Mouse (Mus musculus) heart, embryonic 13.5 days (tissue): ENCODE measurements around the gene Gm21970. TPM values are rescaled to one million over a fixed set of nuclear protein-coding genes. Genes with fewer than 3 reads are reported as not detected.

ENCODE experiments used
- ATAC-seq: fragments of 200-750 bp; cut with Nextera tagmentation; 2 replicates; pipeline ENCODE4 v1.8.0; 2017; ENCODE audit warnings: moderate TSS enrichment; ENCODE audit not compliant: insufficient number of reproducible peaks, low FRiP score, low TSS enrichment; ENCODE audit errors: extremely low read depth
- H3K27ac ChIP-seq: fragments of 300-500 bp; sonication (generic); replicated peaks from 2 replicates; pipeline ENCODE4 v1.5.1; 2015; ENCODE audit warnings: moderate library complexity, mild to moderate bottlenecking, inconsistent platforms
- H3K27me3 ChIP-seq: fragments of 300-500 bp; sonication (generic); replicated peaks from 2 replicates; pipeline ENCODE4 v1.6.1; 2015; ENCODE audit warnings: mild to moderate bottlenecking, inconsistent platforms
- H3K36me3 ChIP-seq: fragments of 300-500 bp; sonication (generic); 2 replicates; pipeline ENCODE4 v1.6.1; 2015; ENCODE audit warnings: mild to moderate bottlenecking, inconsistent platforms
- H3K4me1 ChIP-seq: fragments of 300-500 bp; sonication (generic); 2 replicates; pipeline ENCODE4 v1.6.1; 2015; ENCODE audit warnings: inconsistent platforms
- H3K4me2 ChIP-seq: fragments of 300-500 bp; sonication (generic); 2 replicates; pipeline ENCODE4 v1.6.1; 2015; ENCODE audit warnings: inconsistent platforms, mild to moderate bottlenecking, moderate library complexity
- H3K4me3 ChIP-seq: fragments of 300-500 bp; sonication (generic); 2 replicates; pipeline ENCODE4 v1.5.1; 2015; ENCODE audit warnings: moderate library complexity, mild to moderate bottlenecking, inconsistent platforms
- H3K9ac ChIP-seq: fragments of 300-500 bp; sonication (generic); 2 replicates; pipeline ENCODE4 v1.6.1; 2015; ENCODE audit warnings: inconsistent platforms, mild to moderate bottlenecking, moderate library complexity
- H3K9me3 ChIP-seq: fragments of 300-500 bp; sonication (generic); 2 replicates; pipeline ENCODE4 v1.6.1; 2016; ENCODE audit warnings: inconsistent platforms
- WGBS: fragments of 180-500 bp; shearing (Covaris S2); methylation state at CpG from one replicate; pipeline ENCODE4 v1.1.7; 2015; ENCODE audit warnings: mixed read lengths; 5-methylcytosine and 5-hydroxymethylcytosine counted together
- polyA plus RNA-seq: library from polyadenylated mRNA; unstranded; fragments of >200 nt; fragmentation: Nextera tagmentation; extraction: Ambion mirVana; gene quantifications from 2 replicates; pipeline ENCODE4 v1.2.1, GENCODE M21; 2015

Gene Gm21970
- polyA plus RNA-seq, 1 experiment from 2014 or later: not detected

DNA sequence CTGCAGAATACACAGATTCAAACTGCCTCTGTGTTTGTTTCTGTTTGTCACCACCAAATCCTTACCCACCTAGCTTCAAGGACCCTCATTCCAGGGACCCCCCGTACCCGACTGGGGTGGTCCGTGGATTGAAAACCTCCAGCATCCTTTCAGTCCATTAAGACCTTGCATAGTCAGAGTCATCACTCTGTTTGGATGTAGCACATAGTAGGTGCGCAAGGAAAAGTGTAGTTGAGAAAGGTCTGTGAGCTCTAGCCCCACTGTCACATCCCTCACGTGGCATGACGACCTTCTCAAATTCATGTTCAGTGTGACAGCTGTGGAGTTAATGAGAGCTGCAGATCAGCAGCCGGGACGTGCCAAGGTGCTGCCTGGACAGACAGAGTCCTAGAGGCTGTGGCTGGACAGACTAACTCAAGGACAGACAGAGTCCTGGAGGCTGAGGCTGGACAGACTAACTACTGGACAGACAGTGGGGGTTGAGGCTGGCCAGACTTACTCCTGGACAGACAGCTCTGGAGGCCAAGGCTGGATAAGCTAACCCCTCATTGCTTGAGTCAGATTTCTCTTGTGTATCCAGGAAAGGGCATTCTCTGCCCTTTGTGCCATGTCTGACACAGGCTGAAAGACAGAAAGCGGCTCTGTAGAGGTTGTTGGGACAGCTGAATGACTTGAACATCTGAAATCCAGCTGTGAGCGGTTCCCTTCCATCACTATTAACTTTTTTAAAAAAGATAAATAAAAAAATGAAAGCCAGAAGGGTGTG is 34.6 kb upstream of the Gm21970 start:
- Histone ChIP-seq H3K9me3 (no peaks in the 10 kb centered on the region), H3K27ac (no peak overlapping the region), H3K4me3 (no peak overlapping the region), H3K4me1 (peaks cover 15% of the 10 kb centered on the region), H3K9ac (no peak overlapping the region), H3K4me2 (no peak overlapping the region), H3K27me3 (peaks cover 31% of the 10 kb centered on the region), H3K36me3 (no peaks in the 10 kb centered on the region)
- WGBS: 75% methylated on average over 10 of the region's 10 CpGs
- no peak for ATAC-seq

DNA sequence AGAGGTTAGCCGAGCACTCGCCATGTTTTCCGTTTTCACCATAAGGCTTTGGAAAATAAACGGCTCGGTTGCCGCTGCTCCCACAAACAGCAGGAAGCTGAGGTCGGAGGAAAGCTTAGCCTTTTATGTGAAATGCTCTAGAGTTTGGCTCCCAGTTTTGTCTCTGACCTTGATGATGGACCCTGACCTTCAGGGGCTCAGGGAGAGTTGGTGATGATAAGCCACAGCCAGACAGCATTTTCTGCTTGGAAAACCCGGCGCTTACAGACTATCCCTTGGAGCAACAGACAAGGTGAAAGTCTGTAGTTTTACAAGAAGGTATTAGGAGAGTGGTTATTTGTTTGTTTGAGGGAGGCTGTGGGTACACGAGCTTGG is 34.0 kb upstream of the Gm21970 start:
- Histone ChIP-seq H3K27ac (no peak overlapping the region), H3K4me1 (peaks cover 21% of the 10 kb centered on the region), H3K4me2 (no peak overlapping the region), H3K27me3 (peaks cover 27% of the 10 kb centered on the region), H3K36me3 (no peaks in the 10 kb centered on the region), H3K9ac (peak overlapping the region; percentile 37; the same call in 1 of the 2 replicates), H3K9me3 (no peaks in the 10 kb centered on the region), H3K4me3 (no peak overlapping the region)
- 39% methylated on average over 10 of the region's 10 CpGs for WGBS
- ATAC-seq: no peak

DNA sequence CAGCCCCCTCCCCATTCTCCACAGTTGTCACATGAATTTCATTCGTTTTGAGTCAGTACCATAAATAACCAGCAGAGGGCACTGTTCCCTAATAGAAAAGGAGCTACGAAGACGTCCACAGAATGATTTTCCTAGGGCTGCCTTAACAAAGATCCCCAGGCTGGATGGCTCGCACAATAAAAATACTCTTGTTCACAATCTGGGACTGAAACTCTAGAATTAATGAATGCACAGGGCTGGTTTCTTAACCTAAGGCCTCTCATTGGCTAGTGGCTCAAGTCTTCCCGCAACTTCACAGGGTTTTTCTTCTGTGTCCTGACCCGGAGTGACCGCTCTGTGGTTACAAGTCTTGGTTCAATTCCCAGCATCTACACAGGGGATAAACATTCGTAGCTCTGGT is 33.0 kb upstream of the Gm21970 start:
- no peak overlapping the region for H3K9ac ChIP-seq
- H3K27ac ChIP-seq: no peak overlapping the region
- no peak overlapping the region for H3K4me2 ChIP-seq
- H3K4me1 ChIP-seq: peaks cover 27% of the 10 kb centered on the region
- peaks cover 17% of the 10 kb centered on the region for H3K27me3 ChIP-seq
- 39% methylated on average over 8 of the region's 8 CpGs for WGBS
- H3K9me3 ChIP-seq: no peaks in the 10 kb centered on the region
- no peak overlapping the region for H3K4me3 ChIP-seq
- no peak for ATAC-seq
- H3K36me3 ChIP-seq: no peaks in the 10 kb centered on the region

DNA sequence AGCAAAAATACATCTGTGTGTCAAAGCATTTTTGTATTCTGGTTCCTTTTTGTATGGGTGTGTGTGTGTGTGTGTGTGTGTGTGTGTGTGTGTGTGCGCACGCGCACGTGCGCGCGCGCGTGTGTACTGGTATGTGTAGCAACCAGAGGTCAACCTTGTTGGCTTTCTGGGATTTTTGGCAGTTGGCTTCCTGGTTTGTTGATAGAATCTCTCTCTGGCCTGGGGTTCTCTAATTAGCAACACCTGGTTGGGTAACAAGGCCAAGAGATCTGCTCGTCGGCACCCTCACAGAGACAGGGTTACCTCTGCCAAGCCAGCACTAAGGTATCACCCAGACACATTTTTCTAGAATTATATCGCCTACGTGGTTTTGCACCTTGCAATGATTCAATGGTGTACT is 32.0 kb upstream of the Gm21970 start:
- no peaks in the 10 kb centered on the region for H3K9me3 ChIP-seq
- WGBS: 91% methylated on average over 13 of the region's 13 CpGs
- peaks cover 36% of the 10 kb centered on the region for H3K4me1 ChIP-seq

DNA sequence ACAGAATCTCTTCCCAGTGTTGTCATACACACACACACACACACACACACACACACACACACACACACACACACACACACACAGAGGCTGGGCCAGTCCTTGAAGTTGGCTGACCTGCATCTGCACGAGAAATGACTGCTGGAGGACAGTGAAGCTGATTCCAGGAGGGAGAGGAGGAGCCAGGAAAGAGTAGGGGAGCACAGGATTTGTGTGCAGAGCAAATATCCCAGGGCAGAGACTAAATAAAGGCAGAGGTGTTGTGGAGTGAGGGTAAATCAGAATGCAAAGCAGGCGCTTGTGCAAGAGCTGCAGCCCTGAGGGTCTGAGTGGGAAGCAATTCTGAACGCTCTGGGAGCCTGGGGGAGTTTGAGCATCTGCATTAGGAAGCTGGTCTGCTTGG is 31.4 kb upstream of the Gm21970 start:
- Histone ChIP-seq H3K4me1 (peaks cover 36% of the 10 kb centered on the region), H3K27me3 (peaks cover 6% of the 10 kb centered on the region; the same call in 1 of the 2 replicates), H3K9me3 (no peaks in the 10 kb centered on the region), H3K4me2 (no peak overlapping the region), H3K9ac (no peak overlapping the region), H3K27ac (no peak overlapping the region), H3K4me3 (no peak overlapping the region), H3K36me3 (no peaks in the 10 kb centered on the region)
- ATAC-seq: no peak
- 53% methylated on average over 3 of the region's 3 CpGs for WGBS

More for the DNA sequence above, 32.0 kb upstream of the Gm21970 start:
- no peak for ATAC-seq
- peaks cover 12% of the 10 kb centered on the region for H3K27me3 ChIP-seq
- no peak overlapping the region for H3K4me3 ChIP-seq
- no peak overlapping the region for H3K9ac ChIP-seq
- H3K4me2 ChIP-seq: no peak overlapping the region
- H3K27ac ChIP-seq: no peak overlapping the region
- no peaks in the 10 kb centered on the region for H3K36me3 ChIP-seq

DNA sequence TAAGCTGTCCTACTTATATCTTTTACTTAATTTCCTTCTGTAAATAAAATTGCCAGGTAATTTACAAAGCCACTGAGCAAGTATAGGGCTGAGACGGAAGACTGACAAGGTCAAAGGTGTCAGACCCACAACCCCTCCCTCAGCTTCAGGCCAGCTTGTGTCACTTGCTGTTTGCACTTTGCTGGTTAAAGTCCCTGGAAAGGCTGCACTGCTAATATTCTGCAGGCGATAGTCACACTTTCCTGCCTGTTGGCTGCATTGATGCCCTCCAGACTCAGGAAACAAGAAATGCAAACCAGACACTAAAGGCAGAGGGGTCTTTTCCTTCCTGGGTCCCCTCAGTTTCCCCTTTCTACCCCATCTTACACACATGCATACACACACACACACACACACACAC is 29.5 kb upstream of the Gm21970 start:
- Histone ChIP-seq H3K4me2 (no peak overlapping the region), H3K9ac (0 out of 2 replicates have a peak overlapping the region, but pooled peaks have one; percentile 19), H3K27ac (peak overlapping the region; percentile 84), H3K36me3 (no peaks in the 10 kb centered on the region), H3K27me3 (no peaks in the 10 kb centered on the region), H3K4me1 (peaks cover 36% of the 10 kb centered on the region), H3K4me3 (no peak overlapping the region), H3K9me3 (no peaks in the 10 kb centered on the region)
- ATAC-seq: no peak
- WGBS: 62% methylated on average over 2 of the region's 2 CpGs

DNA sequence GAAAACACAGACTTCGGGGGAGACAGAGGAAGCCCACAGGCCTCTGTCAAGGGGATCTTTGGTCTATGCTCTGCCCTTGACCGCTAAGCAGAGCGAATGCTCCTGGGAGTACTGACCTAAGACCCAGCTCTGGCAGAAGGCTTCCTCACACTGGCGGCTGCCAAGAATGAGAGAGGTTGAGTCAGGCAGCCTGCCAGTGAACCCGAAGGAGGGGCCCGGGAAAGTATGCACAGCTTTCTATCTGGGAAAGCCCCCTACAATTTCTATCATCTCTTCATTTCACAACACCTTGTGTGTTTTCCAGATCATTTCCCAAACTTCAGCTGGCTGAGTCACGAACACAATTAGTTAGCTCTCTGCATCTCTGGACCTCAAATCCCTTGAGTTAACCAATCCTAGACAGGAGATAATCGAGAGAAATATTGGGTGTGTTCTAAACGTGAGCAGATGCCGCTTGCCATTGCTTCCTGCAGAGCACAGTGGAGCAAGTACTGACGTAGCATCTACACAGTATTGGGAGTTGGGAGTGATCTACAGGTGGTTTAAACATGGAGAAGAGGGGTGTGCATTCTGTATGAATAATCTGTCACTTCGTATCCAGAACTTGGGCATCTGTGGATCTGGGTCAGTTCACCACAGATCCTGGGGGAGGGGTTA is 28.8 kb upstream of the Gm21970 start:
- no peaks in the 10 kb centered on the region for H3K9me3 ChIP-seq
- H3K4me2 ChIP-seq: peak overlapping the region; percentile 14
- H3K9ac ChIP-seq: no peak overlapping the region
- no peak overlapping the region for H3K4me3 ChIP-seq
- H3K27ac ChIP-seq: peak overlapping the region; percentile 84
- no peak for ATAC-seq
- H3K36me3 ChIP-seq: no peaks in the 10 kb centered on the region
- WGBS: 45% methylated on average over 12 of the region's 12 CpGs
- no peaks in the 10 kb centered on the region for H3K27me3 ChIP-seq
- peaks cover 32% of the 10 kb centered on the region for H3K4me1 ChIP-seq

DNA sequence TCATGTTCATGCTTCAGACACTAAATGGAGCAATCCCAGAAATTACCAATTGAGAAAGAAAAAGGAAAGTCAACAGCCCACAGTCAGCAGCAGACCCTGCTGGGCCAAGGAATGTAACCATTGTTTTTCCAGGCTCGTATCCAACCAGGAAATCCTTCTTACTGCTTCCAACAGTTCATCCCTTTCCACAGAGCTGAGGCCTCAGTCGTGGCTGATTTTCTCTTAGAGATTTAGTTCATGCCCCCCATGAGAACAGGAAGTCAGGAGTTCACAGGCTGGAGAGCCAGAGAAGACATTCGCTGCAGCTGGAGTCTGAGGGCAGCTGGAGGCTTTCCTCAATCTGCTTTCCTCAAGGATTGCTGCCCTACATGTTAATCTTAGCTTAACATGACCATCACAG is 28.0 kb upstream of the Gm21970 start:
- peak; percentile 37; the same call in 1 of the 2 replicates for ATAC-seq

DNA sequence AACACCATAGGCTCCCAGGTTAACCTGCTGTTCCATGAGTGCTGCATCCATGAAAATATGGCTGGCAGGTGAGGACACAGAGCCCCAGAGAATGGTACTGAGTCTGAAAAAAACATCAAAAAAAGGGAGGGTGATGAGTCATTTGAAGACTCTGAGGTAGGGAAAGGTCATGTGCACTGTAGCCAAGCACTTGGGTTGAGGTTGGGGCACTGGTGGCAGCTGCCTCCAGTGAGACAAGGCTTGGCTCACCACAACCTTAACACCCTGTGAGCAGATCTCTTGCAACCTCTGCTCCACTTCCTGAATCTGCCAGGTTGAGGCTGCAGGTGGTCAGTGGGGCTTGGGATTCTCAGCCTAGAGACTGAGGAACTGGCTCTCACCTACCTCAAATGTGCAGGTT is 25.0 kb upstream of the Gm21970 start:
- no peak for ATAC-seq
- 0 out of 2 replicates have a peak overlapping the region, but pooled peaks have one; percentile 5 for H3K27ac ChIP-seq

More for the DNA sequence above, 28.0 kb upstream of the Gm21970 start:
- Histone ChIP-seq H3K27ac (peak overlapping the region; percentile 84), H3K4me1 (peaks cover 30% of the 10 kb centered on the region), H3K27me3 (no peaks in the 10 kb centered on the region), H3K9ac (no peak overlapping the region), H3K4me2 (peak overlapping the region; percentile 14; the same call in 1 of the 2 replicates), H3K9me3 (peaks cover 4% of the 10 kb centered on the region; the same call in 1 of the 2 replicates), H3K36me3 (no peaks in the 10 kb centered on the region), H3K4me3 (no peak overlapping the region)
- whole genome bisulfite sequencing: 22% methylated on average over 3 of the region's 3 CpGs

DNA sequence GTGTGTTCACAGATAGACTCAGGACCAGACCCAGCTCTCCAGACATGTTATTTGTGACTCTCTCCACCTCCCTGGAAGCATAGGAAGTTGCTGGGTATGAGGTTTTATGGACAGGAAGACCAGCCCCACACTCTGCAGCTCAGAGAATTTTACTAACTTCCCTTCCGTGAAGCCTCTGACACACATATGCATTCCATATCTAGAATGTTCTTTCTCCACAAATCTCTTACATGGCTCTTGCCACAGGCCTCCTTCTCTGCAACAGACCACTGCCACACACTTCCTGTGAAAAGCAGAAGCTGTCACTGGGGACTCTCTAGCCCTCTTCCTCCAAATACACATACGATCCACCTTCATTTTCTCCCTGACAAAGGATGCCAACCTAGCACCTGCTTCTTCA is 24.5 kb upstream of the Gm21970 start:
- Histone ChIP-seq H3K4me1 (peaks cover 32% of the 10 kb centered on the region), H3K4me3 (no peak overlapping the region), H3K9ac (no peak overlapping the region), H3K4me2 (no peak overlapping the region), H3K27me3 (no peaks in the 10 kb centered on the region), H3K36me3 (no peaks in the 10 kb centered on the region), H3K9me3 (peaks cover 4% of the 10 kb centered on the region; the same call in 1 of the 2 replicates), H3K27ac (0 out of 2 replicates have a peak overlapping the region, but pooled peaks have one; percentile 5)
- ATAC-seq: no peak
- 69% methylated on average over 2 of the region's 2 CpGs for WGBS

More for the DNA sequence above, 25.0 kb upstream of the Gm21970 start:
- no peak overlapping the region for H3K4me3 ChIP-seq
- no peaks in the 10 kb centered on the region for H3K36me3 ChIP-seq
- no peak overlapping the region for H3K4me2 ChIP-seq
- no peaks in the 10 kb centered on the region for H3K27me3 ChIP-seq
- H3K9me3 ChIP-seq: peaks cover 4% of the 10 kb centered on the region; the same call in 1 of the 2 replicates
- H3K4me1 ChIP-seq: peaks cover 32% of the 10 kb centered on the region
- H3K9ac ChIP-seq: no peak overlapping the region

DNA sequence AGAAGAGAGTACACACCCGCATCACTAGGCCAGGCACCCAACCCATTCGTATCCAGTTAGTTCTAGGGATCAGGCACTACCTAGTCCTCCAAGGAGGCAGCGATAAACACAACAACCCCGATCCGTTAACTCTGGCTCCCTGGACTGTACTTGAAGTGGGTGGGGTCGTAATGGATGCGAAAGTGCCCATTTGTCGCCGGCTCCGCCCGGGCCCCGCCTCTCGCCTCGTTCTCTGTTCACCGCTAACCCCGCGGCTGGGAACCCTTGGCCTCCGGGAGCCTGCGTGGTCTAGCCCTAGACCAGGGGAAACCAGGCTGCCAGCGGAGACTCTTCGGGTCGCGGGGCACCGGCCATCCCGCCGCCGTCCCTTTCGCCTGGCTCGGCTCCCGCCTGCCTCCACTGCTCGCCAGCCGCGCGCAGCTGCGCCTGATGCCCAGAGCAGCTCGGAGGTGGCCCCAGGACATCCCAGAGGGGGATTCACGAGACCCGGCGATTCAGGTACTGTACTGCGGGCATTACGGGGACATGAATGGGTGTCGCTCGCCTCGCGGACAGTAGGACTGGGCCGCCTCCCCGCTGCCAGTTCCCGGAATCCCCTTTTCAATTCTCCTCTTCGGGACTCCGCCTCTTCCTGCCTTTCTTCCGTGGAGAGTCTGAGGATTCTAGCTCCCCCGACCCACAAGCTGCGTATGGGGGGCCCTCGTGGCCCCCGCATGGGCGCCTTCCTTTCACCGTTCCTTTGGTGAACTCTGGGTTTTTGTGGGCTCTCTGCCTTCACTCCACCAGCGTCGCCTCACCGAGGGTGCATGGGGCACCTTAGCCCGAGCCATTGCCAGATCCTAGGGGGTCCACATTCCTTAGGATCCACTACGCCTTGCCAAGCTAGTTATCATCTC is 18.7 kb upstream of the Gm21970 start, which contains the start of gene Ifnar2:
Gene Ifnar2 (plus strand): TSS at position 207 of the 896 bp plus-strand sequence.
- under 1% methylated on average over 62 of the region's 62 CpGs for WGBS
- peak; percentile 82 for ATAC-seq
- peak within 1 kb of the TSS; percentile 95 for H3K9ac ChIP-seq

More for the DNA sequence above, 18.7 kb upstream of the Gm21970 start, which contains the start of gene Ifnar2:
- peak within 1 kb of the TSS; percentile 89 for H3K4me3 ChIP-seq
- peaks cover 4% of the 10 kb centered on the region; the same call in 1 of the 2 replicates for H3K9me3 ChIP-seq
- peak within 1 kb of the TSS; percentile 79 for H3K4me2 ChIP-seq
- no peaks in the 10 kb centered on the region for H3K27me3 ChIP-seq
- peaks cover 31% of the 10 kb centered on the region for H3K4me1 ChIP-seq
- peaks cover 13% of the 10 kb centered on the region for H3K36me3 ChIP-seq
- H3K27ac ChIP-seq: peak within 1 kb of the TSS; percentile 98
